Mouse (Mus musculus): ENCODE results near the gene Atp5b.
"Not testable (repeated sequence)": the region's sequence is repeated elsewhere in the genome, so short reads cannot be mapped to it uniquely, and the experiment has no call there.

The Atp5b gene

GRCm38 (mm10) chr10:128070432-128070831, 12.6 kb upstream of the Atp5b start:
- DNase-seq, result not testable (repeated sequence)

GRCm38 (mm10) chr10:128078269-128078668, 4.8 kb upstream of the Atp5b start:
- DNase-seq, result not testable (repeated sequence)

- DNase-seq, result no peak
Measured at GRCm38 (mm10) chr10:128080496-128080895, 2.6 kb upstream of the Atp5b start.

- DNase-seq, result no peak
Measured at GRCm38 (mm10) chr10:128081807-128082476, 1.1 kb upstream of the Atp5b start.

GRCm38 (mm10) chr10:128082477-128082808, 630 bp upstream of the Atp5b start:
- no peak for DNase-seq

- DNase-seq, result peak; percentile 27
Measured at GRCm38 (mm10) chr10:128083688-128084087, 615 bp downstream of the Atp5b start.

GRCm38 (mm10) chr10:128084160-128084559, 1.1 kb downstream of the Atp5b start:
- DNase-seq, result no peak

GRCm38 (mm10) chr10:128086391-128086790, 3.3 kb downstream of the Atp5b start:
- no peak for DNase-seq

- not testable (repeated sequence) for DNase-seq
Measured at GRCm38 (mm10) chr10:128087216-128087615, 4.1 kb downstream of the Atp5b start.

- DNase-seq, result no peak
Measured at GRCm38 (mm10) chr10:128088181-128088580, 5.1 kb downstream of the Atp5b start.

- DNase-seq, result no peak
Measured at GRCm38 (mm10) chr10:128089842-128090241, 6.8 kb downstream of the Atp5b start.

- DNase-seq, result peak; percentile 81
Measured at GRCm38 (mm10) chr10:128090651-128091563, 7.8 kb downstream of the Atp5b start.

- DNase-seq, result peak; percentile 20
Measured at GRCm38 (mm10) chr10:128091564-128092505, 8.8 kb downstream of the Atp5b start, which contains the start of gene Baz2a. TSS of gene Baz2a (plus strand) at chr10:128091577.

GRCm38 (mm10) chr10:128092506-128093495, 9.7 kb downstream of the Atp5b start:
- DNase-seq, result peak; percentile 75

- DNase-seq, result peak; percentile 15
Measured at GRCm38 (mm10) chr10:128093496-128094294, 10.6 kb downstream of the Atp5b start.

GRCm38 (mm10) chr10:128094340-128094968, 11.4 kb downstream of the Atp5b start:
- DNase-seq, result peak; percentile 47

- no peak for DNase-seq
Measured at GRCm38 (mm10) chr10:128095003-128095636, 12.0 kb downstream of the Atp5b start.

GRCm38 (mm10) chr10:128096313-128096692, 13.2 kb downstream of the Atp5b start:
- DNase-seq, result no peak

GRCm38 (mm10) chr10:128096693-128097586, 13.9 kb downstream of the Atp5b start:
- peak; percentile 87 for DNase-seq

Data from right cerebral cortex, postnatal 25 days (tissue).